Mouse (Mus musculus) megakaryocyte, adult 5-6 weeks (primary cell): ENCODE measurements around the gene Sardh. TPM values are rescaled to one million over a fixed set of nuclear protein-coding genes. Genes with fewer than 3 reads are reported as not detected.

Experiments used
- ATAC-seq: 2 replicates; pipeline ENCODE4 v1.8.0; 2016; ENCODE audit warnings: mild to moderate bottlenecking, inconsistent platforms; ENCODE audit not compliant: poor library complexity, severe bottlenecking
- total RNA-seq, 2 experiments: library from RNA; stranded (forward) in 1 of 2; stranded (reverse) in 1 of 2; fragments of 153-499, 151-499 nt in 1 of 2; fragments of 221-1000, 200-1000 nt in 1 of 2; gene quantifications; 2 replicates each; pipeline versions ENCODE4 v1.2.3 to v1.2.4; 2015 to 2017

Sardh gene
- total RNA-seq (2015) (not detected in 2 replicates), total RNA-seq (2017) (2.0 TPM in 1 of 2 replicates, not detected in the other)

DNA sequence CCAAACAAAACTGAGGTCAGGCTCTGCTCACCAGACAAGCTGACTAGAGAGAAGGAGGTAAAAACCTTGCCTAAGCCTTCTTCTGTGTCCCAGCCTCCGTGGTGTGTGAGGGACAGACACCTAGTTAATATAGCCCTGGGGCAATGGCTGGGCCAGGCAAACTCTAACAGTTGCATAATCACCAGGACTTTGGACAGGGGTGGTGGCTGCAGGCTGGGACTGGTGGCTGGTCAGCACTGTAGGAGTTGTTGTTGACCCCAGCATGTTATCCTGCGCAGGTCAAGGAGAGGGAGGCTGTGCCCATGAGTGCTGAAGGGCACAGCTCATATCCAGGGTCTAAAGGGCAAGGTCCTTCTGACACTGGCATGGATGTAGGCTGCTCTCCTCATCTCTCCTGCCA is at the start of gene Sardh:
Gene Sardh (minus strand): TSS at position 127 of the 400 bp plus-strand sequence.
- ATAC-seq: no peak

- ATAC-seq: no peak
Observed at GRCm38 (mm10) chr2:27296656-27297406, 48.7 kb upstream of the Sardh start.

DNA sequence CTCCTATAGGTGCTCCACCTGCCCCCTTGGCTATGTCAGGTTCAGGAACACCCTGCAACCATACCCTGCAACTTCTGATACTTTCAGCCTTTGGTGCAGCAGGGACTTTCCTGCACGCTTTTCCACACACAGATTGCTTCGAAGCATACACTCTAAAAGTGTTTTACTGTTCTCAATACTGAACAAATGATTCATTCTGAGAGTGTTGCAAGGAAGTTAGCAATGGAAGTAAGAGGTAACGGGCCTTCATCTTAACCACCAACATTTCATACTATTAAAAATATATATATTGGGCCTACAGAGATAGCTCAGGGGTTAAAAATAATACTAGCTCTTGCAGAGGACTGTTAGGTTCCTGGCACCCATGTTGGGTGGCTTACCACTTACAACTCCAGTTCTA is 46.6 kb upstream of the Sardh start:
- ATAC-seq: no peak

GRCm38 (mm10) chr2:27289019-27289418 is 40.9 kb upstream of the Sardh start:
- ATAC-seq: peak; percentile 81

DNA sequence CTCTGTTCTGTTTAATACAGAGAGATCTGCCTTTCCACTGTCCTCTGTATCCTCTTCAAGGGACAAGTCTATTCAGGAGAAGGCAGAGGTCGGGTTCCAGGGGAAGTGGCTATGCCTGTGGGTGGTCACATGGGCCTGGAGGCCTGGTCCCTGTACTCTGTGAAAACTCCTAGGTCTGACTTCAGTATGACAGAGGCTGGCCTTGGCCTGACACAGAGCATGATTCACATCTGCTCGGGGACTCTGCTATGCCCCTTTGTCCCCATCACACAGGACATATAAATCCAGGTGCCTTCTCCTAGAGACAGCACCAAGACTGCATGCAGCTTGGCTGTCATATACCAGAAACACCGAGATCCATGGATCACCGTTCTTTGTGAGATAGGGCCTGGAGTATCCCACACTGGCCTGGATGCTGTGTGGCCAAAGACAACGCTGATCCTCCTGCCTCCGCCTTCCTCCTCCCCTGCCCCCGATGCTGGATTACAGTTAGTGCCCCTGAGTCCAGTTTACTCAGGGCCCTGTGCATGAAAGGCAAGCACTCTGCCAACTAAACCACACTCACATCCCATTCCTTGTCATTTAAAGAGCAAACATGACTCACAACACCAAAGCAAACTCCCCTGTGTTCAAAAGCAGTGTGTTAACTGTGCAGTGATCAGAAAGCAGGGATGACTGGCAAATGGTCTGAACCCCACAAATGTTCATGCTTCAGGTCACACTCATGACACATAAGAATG is 39.0 kb upstream of the Sardh start:
- no peak for ATAC-seq

DNA sequence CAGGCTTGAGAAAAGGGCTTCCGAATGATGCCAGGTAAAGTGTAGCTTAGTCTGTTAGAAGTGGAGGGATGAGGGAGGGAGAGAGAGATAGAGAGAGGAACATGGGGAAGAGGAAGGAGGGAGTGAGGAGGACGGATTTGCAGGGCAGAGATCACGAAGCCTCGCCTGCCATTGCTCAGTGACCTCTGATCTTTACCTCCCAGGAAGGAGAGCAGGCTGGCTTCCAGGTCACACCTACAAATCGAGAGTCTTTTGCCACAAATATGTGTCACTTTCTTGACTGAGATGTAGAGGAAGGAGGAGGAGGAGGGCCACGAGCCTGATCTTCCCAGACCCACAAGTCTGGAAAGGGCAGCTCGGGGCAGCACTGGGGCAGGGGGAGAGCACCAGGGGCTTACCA is 36.3 kb upstream of the Sardh start:
- ATAC-seq: no peak

GRCm38 (mm10) chr2:27281771-27282170 is 33.6 kb upstream of the Sardh start:
- no peak for ATAC-seq

DNA sequence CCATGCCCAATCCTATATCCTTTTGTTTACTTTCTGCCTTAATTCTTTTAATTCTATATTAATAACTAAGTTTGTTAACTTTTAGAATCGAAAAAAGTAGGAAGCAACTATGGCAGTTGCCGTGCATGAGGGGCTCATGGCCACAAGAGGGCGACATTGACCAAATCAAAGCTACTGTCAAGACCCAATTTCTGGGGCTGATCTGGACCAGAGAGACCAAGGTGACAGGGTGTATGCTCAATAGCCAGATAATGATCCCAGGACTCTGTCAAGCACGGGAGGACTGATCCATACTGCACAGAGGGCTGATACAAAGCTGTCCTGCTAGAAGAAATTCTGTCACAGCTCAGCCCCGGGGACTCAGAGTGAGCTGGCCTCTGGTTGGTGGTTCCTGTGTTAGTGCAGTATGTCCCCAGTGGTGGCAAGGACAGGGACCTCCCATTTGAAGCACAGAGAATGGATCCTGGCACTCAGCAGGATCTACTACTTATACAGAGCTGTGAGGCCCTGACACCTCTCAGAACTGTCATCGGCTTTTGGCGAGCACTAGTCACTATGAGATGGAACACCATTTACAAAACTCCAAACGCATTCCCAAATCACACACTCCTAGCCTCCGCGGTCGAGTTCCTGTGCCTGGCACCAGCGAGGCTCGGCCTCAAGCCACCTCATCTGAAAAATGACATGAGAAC is 32.9 kb upstream of the Sardh start:
- ATAC-seq: peak; percentile 63

- no peak for ATAC-seq
Observed at GRCm38 (mm10) chr2:27278859-27279258, 30.7 kb upstream of the Sardh start.

- no peak for ATAC-seq
Observed at GRCm38 (mm10) chr2:27268325-27268724, 20.2 kb upstream of the Sardh start.

- no peak for ATAC-seq
Observed at GRCm38 (mm10) chr2:27265819-27266218, 17.7 kb upstream of the Sardh start.

- ATAC-seq: no peak
Observed at GRCm38 (mm10) chr2:27262984-27263383, 14.8 kb upstream of the Sardh start.

DNA sequence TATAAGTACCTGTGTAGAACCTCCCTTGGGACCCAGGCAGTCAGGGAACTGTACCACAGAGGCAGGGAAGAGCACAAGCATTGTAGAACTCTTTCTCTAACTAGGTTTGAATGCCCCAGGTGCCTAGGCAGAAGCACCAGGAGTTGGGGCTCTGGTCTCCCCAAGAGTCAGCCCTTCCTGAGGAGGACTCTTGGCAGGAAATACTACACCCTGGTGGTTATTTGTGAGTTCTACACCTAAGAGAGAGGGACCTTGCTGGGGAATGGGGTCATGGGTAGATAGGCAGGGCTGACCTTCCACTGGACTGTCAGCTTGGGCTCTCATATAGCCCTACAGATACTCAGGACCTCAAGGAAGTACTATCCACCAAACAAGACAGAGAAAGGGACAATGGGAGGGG is 3.3 kb upstream of the Sardh start:
- no peak for ATAC-seq

DNA sequence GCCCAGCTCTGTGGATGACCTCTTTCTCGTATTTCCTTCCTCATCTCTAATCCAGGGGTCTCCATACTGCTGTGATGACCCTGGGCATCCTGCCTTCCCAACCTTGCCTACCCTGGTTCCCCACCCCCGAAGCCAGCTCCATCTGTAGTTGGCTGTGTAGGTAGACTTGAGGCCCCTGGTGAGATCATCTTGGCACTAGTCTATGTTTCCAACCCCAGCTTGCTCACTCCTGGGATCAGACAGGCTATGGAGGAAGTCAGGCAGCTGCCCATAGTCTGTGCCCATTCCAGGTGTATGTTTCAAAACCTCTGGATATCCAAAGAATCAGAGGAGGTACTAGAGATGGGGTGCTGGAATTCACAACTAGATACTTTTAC is 662 bp downstream of the Sardh start:
- ATAC-seq: no peak

DNA sequence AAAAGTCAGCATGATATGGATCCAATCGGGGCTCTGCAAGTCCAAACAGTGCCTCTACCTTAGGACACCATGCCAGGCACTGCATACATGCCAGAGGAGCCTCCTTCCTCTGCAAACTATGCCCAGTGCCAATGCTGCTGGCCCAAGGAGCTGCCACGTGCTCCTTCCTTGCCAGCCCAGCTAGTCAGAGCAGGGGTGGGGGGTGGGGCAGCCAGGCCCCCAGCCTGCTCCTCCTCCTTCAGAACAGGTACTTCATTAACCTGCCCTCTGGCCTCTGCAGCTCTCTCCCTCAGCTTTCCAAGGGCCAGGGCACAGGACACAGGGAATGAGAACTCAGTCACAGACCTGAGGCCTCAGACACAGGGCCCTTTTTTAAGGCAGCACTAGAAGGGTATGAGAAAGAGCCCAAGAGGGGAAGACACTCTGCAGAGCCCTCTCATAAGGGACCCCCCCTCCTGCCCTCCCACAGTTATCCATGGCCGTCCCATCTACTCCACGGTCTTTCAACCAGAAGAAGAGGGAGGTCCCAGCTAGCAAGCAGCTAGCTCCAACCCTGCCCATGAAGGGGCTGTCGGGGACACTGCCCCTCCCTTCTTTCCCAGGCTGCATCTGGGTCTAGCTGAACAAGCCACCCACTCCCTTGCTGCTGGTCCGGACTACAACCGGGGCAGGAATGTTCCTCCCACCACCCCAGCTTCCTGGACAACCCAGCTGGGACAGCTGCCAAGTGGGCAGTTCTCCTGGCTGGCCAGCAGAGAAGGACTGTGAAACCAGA is 1.2 kb downstream of the Sardh start:
- ATAC-seq: no peak

DNA sequence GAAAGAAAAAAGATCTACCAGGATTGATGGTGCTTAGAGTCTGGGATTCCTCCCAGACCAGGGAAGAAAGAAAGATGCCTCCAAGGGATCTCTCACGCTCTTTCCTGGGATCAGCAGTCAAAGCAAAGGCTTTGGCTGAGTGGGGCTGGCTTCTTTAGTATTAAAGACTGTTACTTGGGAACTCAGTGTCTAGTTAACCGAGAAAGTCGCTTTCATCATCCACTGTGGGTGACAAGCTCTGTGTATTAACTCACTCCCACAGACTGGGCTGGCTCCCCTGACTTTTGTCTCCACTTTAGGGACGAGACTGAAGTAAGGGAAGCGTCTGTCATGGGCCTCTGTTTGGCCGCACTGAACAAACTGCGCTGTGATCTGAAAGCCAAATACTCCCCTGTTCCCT is 2.2 kb downstream of the Sardh start:
- ATAC-seq: no peak

- ATAC-seq: peak; percentile 69
Observed at GRCm38 (mm10) chr2:27237342-27237741, 10.8 kb downstream of the Sardh start.

GRCm38 (mm10) chr2:27235729-27236128 is 12.4 kb downstream of the Sardh start:
- ATAC-seq: no peak

DNA sequence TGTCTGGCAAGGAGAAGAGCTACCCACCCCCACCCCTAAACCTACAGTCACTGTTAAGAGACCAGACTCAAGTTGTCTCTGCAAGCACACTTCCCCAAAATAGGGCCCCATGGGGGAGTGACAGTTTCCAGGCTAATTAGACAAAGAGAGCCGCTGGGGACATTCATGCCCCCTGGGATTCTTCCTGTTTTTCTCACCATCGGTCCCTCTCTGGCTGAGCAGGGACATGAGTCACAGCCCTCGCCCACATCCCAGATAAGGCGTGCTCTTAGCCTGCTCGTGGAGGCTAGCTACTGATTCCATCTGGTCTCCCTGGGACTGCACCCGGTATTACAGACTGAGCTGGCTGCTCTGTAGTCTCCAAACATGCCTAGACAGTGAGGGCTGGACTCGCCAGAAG is 15.8 kb downstream of the Sardh start:
- peak; percentile 71 for ATAC-seq

- ATAC-seq: no peak
Observed at GRCm38 (mm10) chr2:27229481-27230105, 18.5 kb downstream of the Sardh start.
